15 mouse cellular contexts compared by ENCODE assay signal in the genomic region with DNA sequence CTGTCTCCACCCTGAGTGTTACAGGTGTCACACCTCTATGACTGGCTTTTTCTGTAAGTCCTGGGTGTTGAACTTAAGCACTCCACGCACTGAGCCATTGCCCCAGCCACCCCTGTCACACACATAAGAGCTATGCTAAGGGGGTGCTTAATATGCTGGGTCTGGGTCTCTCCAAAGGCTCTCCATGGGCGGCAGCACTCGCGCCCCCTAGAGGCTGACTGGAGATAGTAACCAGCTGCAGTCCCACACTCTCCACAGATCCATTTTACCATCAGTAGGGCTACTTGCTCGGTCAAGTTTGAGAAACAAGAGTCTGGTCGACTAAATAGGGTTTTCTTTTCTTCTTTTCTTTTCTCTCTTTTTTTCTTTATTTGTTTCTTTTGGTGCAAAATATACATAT. TPM values are rescaled to one million over a fixed set of nuclear protein-coding genes. Genes with fewer than 3 reads are reported as not detected.
A peak's percentile ranks its signal among the peaks of the same experiment; 100 is the strongest.
DNase-seq lines count a peak whose midpoint lies in the region; ATAC-seq and TF ChIP-seq lines count a peak whose summit lies in the region.
"Had no signal": no experiment of that assay in that cellular context is flagged by ENCODE, and none has a peak within 500 bp of the region (broad histone marks: within the 10 kb centered on the region; RNA-seq: fewer than 3 reads in every experiment).

No protein-coding gene starts in this region.

- no peaks in the 10 kb centered on the region for H3K36me3 ChIP-seq in liver, adult 2 months (ENCODE audit: control insufficient read depth, insufficient read depth, low read length)
- no peaks in the 10 kb centered on the region for H3K36me3 ChIP-seq in liver, embryonic 12.5 days
- H3K36me3 ChIP-seq: embryonic facial prominence, embryonic 15.5 days; heart, embryonic 13.5 days; midbrain, embryonic 12.5 days had no signal

- H3K4me1 ChIP-seq in liver, adult 2 months (ENCODE audit: control insufficient read depth, insufficient read depth, low read length): no peaks in the 10 kb centered on the region
- H3K4me1 ChIP-seq in liver, embryonic 12.5 days: no peaks in the 10 kb centered on the region
- H3K4me1 ChIP-seq: embryonic facial prominence, embryonic 15.5 days; heart, embryonic 13.5 days; midbrain, embryonic 12.5 days had no signal

- no peaks in the 10 kb centered on the region for H3K79me2 ChIP-seq in liver, adult 2 months (ENCODE audit: control insufficient read depth, insufficient read depth, low read length)

- no peak overlapping the region for H3K4me2 ChIP-seq in liver, embryonic 12.5 days
- H3K4me2 ChIP-seq: embryonic facial prominence, embryonic 15.5 days; forebrain, embryonic 13.5 days; heart, embryonic 13.5 days; midbrain, embryonic 12.5 days had no signal

- TF ChIP-seq POLR2A in liver, adult 2 months (IDR thresholded peaks at IDR 0.05; ENCODE audit: extremely low read depth, insufficient read depth, low read length): no peak

- DNase-seq in liver, adult 2 months (ENCODE audit: extremely low read depth, low read depth, low spot score): no peak
- peak; percentile 53 for DNase-seq in thymus, postnatal 4 days
- no peak for DNase-seq in thymus, postnatal 0 days (ENCODE audit: low spot score)
- peak; percentile 73 for DNase-seq in ZHBTc4 (ENCODE audit: low read depth, low spot score)
- no peak for DNase-seq in frontal cortex, postnatal 25 days (ENCODE audit: low spot score in 2 of 2)
- no peak for DNase-seq in adrenal gland, postnatal 4 days (ENCODE audit: low spot score in 2 of 2)
- DNase-seq: cerebellum, adult 2 months; gastrocnemius, postnatal 10 days; kidney, adult 18-20 months; lung, postnatal 36 days had no signal

- H3K9me3 ChIP-seq in liver, embryonic 12.5 days (replicated peaks): no peaks in the 10 kb centered on the region
- H3K9me3 ChIP-seq: embryonic facial prominence, embryonic 15.5 days; forebrain, embryonic 13.5 days; heart, embryonic 13.5 days; midbrain, embryonic 12.5 days had no signal

- ATAC-seq in liver, embryonic 12.5 days: no peak
- ATAC-seq: forebrain, embryonic 13.5 days had no signal

- H3K27ac ChIP-seq in liver, adult 2 months (replicated peaks; ENCODE audit: insufficient read depth, low read depth, low read length): no peak overlapping the region
- H3K27ac ChIP-seq in liver, embryonic 12.5 days: no peak overlapping the region
- H3K27ac ChIP-seq: embryonic facial prominence, embryonic 15.5 days; forebrain, embryonic 13.5 days; heart, embryonic 13.5 days; midbrain, embryonic 12.5 days had no signal

- no peak overlapping the region for H3K9ac ChIP-seq in liver, adult 2 months (ENCODE audit: low read depth, low read length)
- no peak overlapping the region for H3K9ac ChIP-seq in liver, embryonic 12.5 days
- H3K9ac ChIP-seq: embryonic facial prominence, embryonic 15.5 days; forebrain, embryonic 13.5 days; heart, embryonic 13.5 days; midbrain, embryonic 12.5 days had no signal

- TF ChIP-seq CTCF in liver, adult 2 months (IDR thresholded peaks at IDR 0.05; ENCODE audit: low read depth, low read length): 0 out of 2 replicates have a peak, but pooled peaks have one; percentile 14

- no peaks in the 10 kb centered on the region; the same call in 1 of the 2 replicates for H3K27me3 ChIP-seq in liver, adult 2 months (ENCODE audit: control insufficient read depth, insufficient read depth, low read length)
- H3K27me3 ChIP-seq in liver, embryonic 12.5 days (replicated peaks): peaks cover 16% of the 10 kb centered on the region; the same call in 1 of the 2 replicates
- H3K27me3 ChIP-seq: embryonic facial prominence, embryonic 15.5 days; forebrain, embryonic 13.5 days had no signal

- WGBS in liver, adult 2 months: 47% methylated on average over 6 of the region's 6 CpGs
- WGBS in liver, embryonic 12.5 days (ENCODE audit: insufficient replicate concordance): 35% methylated on average over 6 of the region's 6 CpGs

- no peak overlapping the region for H3K4me3 ChIP-seq in liver, adult 2 months (ENCODE audit: insufficient read depth, low read depth, low read length)
- H3K4me3 ChIP-seq in liver, embryonic 12.5 days: no peak overlapping the region
- H3K4me3 ChIP-seq: embryonic facial prominence, embryonic 15.5 days; forebrain, embryonic 13.5 days; heart, embryonic 13.5 days; midbrain, embryonic 12.5 days had no signal

RNA-seq across cellular contexts. Expression of a gene that starts 33.9 kb away (rescaled TPM):
- 0.09 and 0.13 TPM in 2 replicates for total RNA-seq in liver, adult 2 months (2014; rRNA removed)
- polyA plus RNA-seq in liver, adult 2 months (2012; rRNA removed): 0.05 and 0.06 TPM in 2 replicates
- 0.02 TPM in 1 of 2 replicates, not detected in the other for polyA plus RNA-seq in liver, embryonic 12.5 days (2016; fragmentation: Nextera tagmentation; extraction: Ambion mirVana)
- 0.12 and 0.20 TPM in 2 replicates for polyA plus RNA-seq in thymus, postnatal 0 days (2015; fragmentation: Nextera tagmentation; extraction: Ambion mirVana)
- 10 to 100 TPM; 10.6 to 11.1 TPM for total RNA-seq in adrenal gland, postnatal 4 days (2021)

RNA-seq across cellular contexts. Expression of a gene that starts 58.9 kb away (rescaled TPM):
- 6.1 and 10.7 TPM in 2 replicates for total RNA-seq in liver, adult 2 months (2014; rRNA removed)
- 11.1 and 12.3 TPM in 2 replicates for polyA plus RNA-seq in liver, adult 2 months (2012; rRNA removed)
- 83.6 and 88.5 TPM in 2 replicates for polyA plus RNA-seq in liver, embryonic 12.5 days (2016; fragmentation: Nextera tagmentation; extraction: Ambion mirVana)
- 95.8 and 98.6 TPM in 2 replicates for polyA plus RNA-seq in thymus, postnatal 0 days (2015; fragmentation: Nextera tagmentation; extraction: Ambion mirVana)
- 10 to 100 TPM; 36.6 to 47.8 TPM for total RNA-seq in adrenal gland, postnatal 4 days (2021)

Comparison
In these comparisons a context has a peak if more than half of its experiments do, and no peak if none do; other contexts are left out.
1. DNase-seq: peak in thymus, postnatal 4 days (single experiment) and ZHBTc4 (single experiment); none in liver, adult 2 months (single experiment), thymus, postnatal 0 days (single experiment), frontal cortex, postnatal 25 days (0 of 2) and adrenal gland, postnatal 4 days (0 of 2).